Mouse (Mus musculus) embryonic facial prominence, embryonic 12.5 days (tissue): ENCODE data around the gene Slc26a6. TPM values are rescaled to one million over a fixed set of nuclear protein-coding genes. Genes with fewer than 3 reads are reported as not detected.

Experiments
- ATAC-seq: fragments of 200-750 bp; cut with Nextera tagmentation; 2 replicates; pipeline ENCODE4 v1.8.0; 2017; ENCODE audit not compliant: insufficient number of reproducible peaks, insufficient read depth, low FRiP score, low TSS enrichment
- H3K27ac ChIP-seq: fragments of 300-500 bp; sonication (generic); 2 replicates; pipeline ENCODE4 v1.5.1; 2016; ENCODE audit warnings: mild to moderate bottlenecking
- H3K27me3 ChIP-seq: fragments of 300-500 bp; sonication (generic); 2 replicates; pipeline ENCODE4 v1.6.1; 2016; ENCODE audit warnings: mild to moderate bottlenecking, moderate library complexity
- H3K36me3 ChIP-seq: fragments of 300-500 bp; sonication (generic); 2 replicates; pipeline ENCODE4 v1.6.1; 2016; ENCODE audit warnings: mild to moderate bottlenecking
- H3K4me1 ChIP-seq: fragments of 300-500 bp; sonication (generic); 2 replicates; pipeline ENCODE4 v1.6.1; 2016
- H3K4me2 ChIP-seq: fragments of 300-500 bp; sonication (generic); replicated peaks from 2 replicates; pipeline ENCODE4 v1.6.1; 2016; ENCODE audit warnings: mild to moderate bottlenecking, moderate library complexity
- H3K4me3 ChIP-seq: fragments of 300-500 bp; sonication (generic); 2 replicates; pipeline ENCODE4 v1.5.1; 2016; ENCODE audit warnings: mild to moderate bottlenecking
- H3K9ac ChIP-seq: fragments of 300-500 bp; sonication (generic); 2 replicates; pipeline ENCODE4 v1.6.1; 2016; ENCODE audit warnings: mild to moderate bottlenecking, moderate library complexity
- H3K9me3 ChIP-seq: fragments of 300-500 bp; sonication (generic); 2 replicates; pipeline ENCODE4 v1.6.1; 2016; ENCODE audit warnings: mild to moderate bottlenecking, moderate library complexity
- WGBS: fragments of 180-500 bp; shearing (Covaris S2); methylation state at CpG from one replicate; pipeline ENCODE4 v1.1.7; 2016; 5-methylcytosine and 5-hydroxymethylcytosine counted together
- polyA plus RNA-seq: library from polyadenylated mRNA; unstranded; fragments of >200 nt; fragmentation: Nextera tagmentation; extraction: Ambion mirVana; gene quantifications from 2 replicates; pipeline ENCODE4 v1.2.1, GENCODE M21; 2016

Slc26a6 gene
- polyA plus RNA-seq, 1 experiment from 2014 or later = 20.5 TPM

DNA sequence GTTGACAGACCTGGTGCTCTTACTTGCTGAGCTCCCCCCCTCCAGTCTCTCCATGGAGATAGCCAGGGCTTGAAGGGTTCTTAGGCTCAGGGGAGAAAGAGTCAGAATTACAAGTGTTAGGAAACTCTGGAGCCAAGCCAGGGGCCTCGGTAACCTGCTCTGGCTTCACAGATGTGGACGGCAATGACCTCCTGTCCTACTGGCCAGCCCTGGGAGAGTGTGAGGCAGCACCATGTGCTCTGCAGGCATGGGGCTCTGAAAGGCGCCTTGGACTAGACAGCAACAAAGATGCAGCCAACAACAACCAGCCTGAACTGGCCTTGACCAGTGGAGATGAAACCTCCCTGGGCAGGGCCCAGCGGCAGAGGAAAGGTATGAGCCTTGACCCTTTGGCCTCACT is 5.7 kb upstream of the Slc26a6 start:
- WGBS = 83% methylated on average over 4 of the region's 4 CpGs
- no peak overlapping the region for H3K4me2 ChIP-seq
- no peak for ATAC-seq
- no peak overlapping the region for H3K4me3 ChIP-seq
- H3K4me1 ChIP-seq = no peaks in the 10 kb centered on the region
- no peaks in the 10 kb centered on the region for H3K9me3 ChIP-seq
- no peak overlapping the region for H3K9ac ChIP-seq
- H3K27me3 ChIP-seq = peaks cover 8% of the 10 kb centered on the region; the same call in 1 of the 2 replicates
- H3K36me3 ChIP-seq = no peaks in the 10 kb centered on the region
- no peak overlapping the region for H3K27ac ChIP-seq

GRCm38 (mm10) chr9:108848419-108848818 is 4.7 kb upstream of the Slc26a6 start:
- no peak overlapping the region for H3K4me3 ChIP-seq
- no peaks in the 10 kb centered on the region for H3K27me3 ChIP-seq
- no peak overlapping the region for H3K9ac ChIP-seq
- WGBS = 71% methylated on average over 17 of the region's 17 CpGs
- H3K4me1 ChIP-seq = peaks cover 3% of the 10 kb centered on the region; the same call in 1 of the 2 replicates
- H3K9me3 ChIP-seq = no peaks in the 10 kb centered on the region
- no peak overlapping the region for H3K27ac ChIP-seq
- H3K36me3 ChIP-seq = no peaks in the 10 kb centered on the region
- ATAC-seq = no peak
- H3K4me2 ChIP-seq = no peak overlapping the region

GRCm38 (mm10) chr9:108853635-108854240 is 655 bp downstream of the Slc26a6 start:
- Histone ChIP-seq H3K9ac (peak overlapping the region; percentile 68), H3K4me1 (peaks cover 15% of the 10 kb centered on the region), H3K9me3 (no peaks in the 10 kb centered on the region), H3K27me3 (no peaks in the 10 kb centered on the region), H3K27ac (peak overlapping the region; percentile 84), H3K4me3 (peak overlapping the region; percentile 72), H3K36me3 (peaks cover 25% of the 10 kb centered on the region), H3K4me2 (peak overlapping the region; percentile 77)
- ATAC-seq = peak; percentile 83
- 2% methylated on average over 25 of the region's 25 CpGs for WGBS

- peaks cover 15% of the 10 kb centered on the region for H3K4me1 ChIP-seq
- ATAC-seq = peak; percentile 84
- H3K4me3 ChIP-seq = peak overlapping the region; percentile 72
- WGBS = under 1% methylated on average over 28 of the region's 28 CpGs
- peak overlapping the region; percentile 68 for H3K9ac ChIP-seq
- no peaks in the 10 kb centered on the region for H3K9me3 ChIP-seq
- peak overlapping the region; percentile 77 for H3K4me2 ChIP-seq
- H3K27me3 ChIP-seq = no peaks in the 10 kb centered on the region
- peaks cover 29% of the 10 kb centered on the region for H3K36me3 ChIP-seq
- H3K27ac ChIP-seq = peak overlapping the region; percentile 84
Observed at GRCm38 (mm10) chr9:108854241-108854696, 1.2 kb downstream of the Slc26a6 start.

- ATAC-seq = no peak
- Histone ChIP-seq H3K9me3 (no peaks in the 10 kb centered on the region), H3K27ac (0 out of 2 replicates have a peak overlapping the region, but pooled peaks have one; percentile 3), H3K27me3 (no peaks in the 10 kb centered on the region), H3K4me3 (0 out of 2 replicates have a peak overlapping the region, but pooled peaks have one; percentile 72), H3K36me3 (peaks cover 37% of the 10 kb centered on the region), H3K4me2 (peak overlapping the region; percentile 77), H3K9ac (no peak overlapping the region), H3K4me1 (peaks cover 15% of the 10 kb centered on the region)
- 53% methylated on average over 5 of the region's 5 CpGs for WGBS
Observed at GRCm38 (mm10) chr9:108855335-108855734, 2.3 kb downstream of the Slc26a6 start.

DNA sequence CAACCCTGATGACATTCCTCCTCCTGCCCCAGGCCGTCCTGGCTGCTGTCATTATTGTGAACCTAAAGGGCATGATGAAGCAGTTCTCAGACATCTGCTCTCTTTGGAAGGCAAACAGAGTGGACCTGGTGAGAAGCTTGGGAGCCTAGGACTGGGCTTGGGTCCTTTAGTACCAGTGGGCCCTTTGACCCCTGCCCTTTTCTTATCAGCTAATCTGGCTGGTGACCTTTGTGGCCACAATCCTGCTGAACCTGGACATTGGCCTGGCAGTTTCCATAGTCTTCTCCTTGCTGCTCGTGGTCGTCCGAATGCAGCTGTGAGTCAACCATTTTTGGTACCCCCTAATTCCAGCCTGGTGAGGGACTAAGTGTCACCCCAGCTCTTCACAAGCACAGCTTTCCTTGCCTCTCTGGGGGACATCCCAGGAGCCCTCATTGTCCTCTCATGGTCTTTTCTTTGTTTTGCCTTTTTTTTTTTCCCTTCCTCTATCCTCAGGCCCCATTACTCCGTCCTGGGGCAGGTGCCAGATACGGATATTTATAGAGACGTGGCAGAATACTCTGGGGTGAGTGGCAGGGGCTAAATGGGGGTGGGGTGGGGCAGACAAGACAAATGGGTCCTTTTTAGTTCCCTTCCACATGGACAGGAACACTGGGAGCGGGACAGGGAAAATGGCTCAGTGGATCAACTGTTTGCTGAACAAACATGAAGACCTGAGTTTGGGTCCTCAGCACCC is 5.9 kb downstream of the Slc26a6 start:
- Histone ChIP-seq H3K36me3 (peaks cover 54% of the 10 kb centered on the region), H3K4me3 (no peak overlapping the region), H3K4me2 (no peak overlapping the region), H3K27me3 (no peaks in the 10 kb centered on the region), H3K4me1 (peaks cover 9% of the 10 kb centered on the region), H3K9me3 (no peaks in the 10 kb centered on the region), H3K9ac (no peak overlapping the region), H3K27ac (no peak overlapping the region)
- no peak for ATAC-seq
- WGBS = 78% methylated on average over 8 of the region's 8 CpGs

DNA sequence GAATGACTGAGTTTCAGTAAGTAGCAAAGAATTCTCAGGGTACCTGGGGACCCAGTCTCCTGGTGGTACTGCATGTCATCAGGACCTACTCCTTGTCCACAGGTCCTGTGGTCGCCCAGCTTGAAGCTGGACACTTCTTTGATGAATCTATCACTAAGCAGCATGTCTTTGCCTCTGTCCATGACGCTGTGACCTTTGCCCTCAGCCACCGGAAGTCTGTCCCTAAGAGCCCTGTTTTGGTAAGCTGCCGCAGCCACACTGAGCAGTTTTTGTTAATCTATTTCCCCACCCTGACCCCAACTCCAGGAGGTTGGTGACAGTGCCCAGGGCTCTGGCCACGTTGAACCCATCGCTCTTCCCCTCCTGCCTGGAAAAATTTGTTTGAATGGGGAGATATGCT is 59.2 kb downstream of the Slc26a6 start:
- Histone ChIP-seq H3K36me3 (no peaks in the 10 kb centered on the region), H3K4me3 (no peak overlapping the region), H3K27me3 (no peaks in the 10 kb centered on the region), H3K9me3 (no peaks in the 10 kb centered on the region), H3K4me2 (no peak overlapping the region), H3K4me1 (no peaks in the 10 kb centered on the region), H3K27ac (no peak overlapping the region), H3K9ac (no peak overlapping the region)
- WGBS = 33% methylated on average over 6 of the region's 6 CpGs
- no peak for ATAC-seq

GRCm38 (mm10) chr9:108913161-108913560 is 60.1 kb downstream of the Slc26a6 start:
- Histone ChIP-seq H3K9ac (no peak overlapping the region), H3K4me3 (no peak overlapping the region), H3K9me3 (no peaks in the 10 kb centered on the region), H3K36me3 (no peaks in the 10 kb centered on the region), H3K27ac (no peak overlapping the region), H3K4me2 (no peak overlapping the region), H3K27me3 (no peaks in the 10 kb centered on the region), H3K4me1 (no peaks in the 10 kb centered on the region)
- ATAC-seq = no peak
- WGBS = 86% methylated on average over 7 of the region's 7 CpGs

GRCm38 (mm10) chr9:108913621-108914020 is 60.5 kb downstream of the Slc26a6 start:
- no peak overlapping the region for H3K9ac ChIP-seq
- H3K9me3 ChIP-seq = no peaks in the 10 kb centered on the region
- no peak for ATAC-seq
- WGBS = 89% methylated on average over 10 of the region's 10 CpGs
- no peaks in the 10 kb centered on the region for H3K27me3 ChIP-seq
- no peaks in the 10 kb centered on the region for H3K36me3 ChIP-seq
- H3K27ac ChIP-seq = no peak overlapping the region
- no peaks in the 10 kb centered on the region for H3K4me1 ChIP-seq
- H3K4me3 ChIP-seq = no peak overlapping the region
- H3K4me2 ChIP-seq = no peak overlapping the region

DNA sequence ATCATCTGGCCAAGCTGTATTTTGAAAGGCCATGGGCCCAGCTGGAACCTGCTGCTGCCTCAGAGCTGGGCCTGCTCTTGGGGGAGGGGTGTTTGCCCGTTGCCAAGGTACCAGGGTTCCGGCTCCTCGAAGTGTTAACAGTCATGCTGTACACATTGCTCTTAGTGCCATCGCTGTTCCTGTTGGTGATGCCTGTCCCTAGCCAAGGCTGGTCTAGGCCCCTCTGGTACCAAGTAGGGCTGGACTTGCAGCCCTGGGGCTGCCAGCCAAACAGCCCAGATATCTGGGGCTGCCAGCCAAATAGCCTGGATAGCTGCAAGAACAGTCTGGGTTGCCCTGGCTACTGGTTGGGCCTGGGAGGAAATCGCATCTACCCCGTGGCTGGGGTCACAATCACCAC is 61.4 kb downstream of the Slc26a6 start, which contains the start of gene Tmem89:
Tmem89 (plus strand) TSS at position 129 of the 400 bp plus-strand sequence.
- H3K9me3 ChIP-seq = no peaks in the 10 kb centered on the region

DNA sequence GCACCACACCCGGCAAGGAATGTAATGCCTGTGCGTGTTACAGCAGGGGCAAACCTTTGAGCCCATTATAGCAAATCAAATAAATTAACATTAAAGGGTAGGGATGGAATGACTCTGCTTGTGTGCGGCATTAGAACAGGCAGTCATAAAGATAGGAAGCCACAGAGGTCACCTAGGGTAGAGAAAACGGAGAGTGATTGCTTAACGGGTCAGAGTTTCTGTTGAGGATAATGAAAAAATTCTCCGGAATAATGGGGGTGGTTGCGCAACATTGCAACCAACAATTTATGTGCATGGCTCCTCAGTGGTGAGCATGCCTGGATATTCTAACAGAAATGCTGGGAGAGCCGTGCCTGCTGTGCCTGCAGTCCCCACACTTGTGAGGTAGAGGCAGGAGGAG is 72.8 kb downstream of the Slc26a6 start:
- Histone ChIP-seq H3K4me3 (no peak overlapping the region), H3K4me2 (no peak overlapping the region), H3K9ac (no peak overlapping the region), H3K4me1 (no peaks in the 10 kb centered on the region), H3K36me3 (no peaks in the 10 kb centered on the region), H3K27ac (no peak overlapping the region), H3K27me3 (no peaks in the 10 kb centered on the region), H3K9me3 (no peaks in the 10 kb centered on the region)
- ATAC-seq = no peak
- WGBS = 73% methylated on average over 8 of the region's 8 CpGs

More for the DNA sequence above, 61.4 kb downstream of the Slc26a6 start, which contains the start of gene Tmem89:
- H3K36me3 ChIP-seq = no peaks in the 10 kb centered on the region
- ATAC-seq = no peak
- WGBS = 82% methylated on average over 6 of the region's 6 CpGs
- no peaks in the 10 kb centered on the region for H3K27me3 ChIP-seq
- no peak within 1 kb of the TSS for H3K4me2 ChIP-seq
- no peak within 1 kb of the TSS for H3K9ac ChIP-seq
- no peak within 1 kb of the TSS for H3K27ac ChIP-seq
- H3K4me3 ChIP-seq = no peak within 1 kb of the TSS
- H3K4me1 ChIP-seq = no peaks in the 10 kb centered on the region

DNA sequence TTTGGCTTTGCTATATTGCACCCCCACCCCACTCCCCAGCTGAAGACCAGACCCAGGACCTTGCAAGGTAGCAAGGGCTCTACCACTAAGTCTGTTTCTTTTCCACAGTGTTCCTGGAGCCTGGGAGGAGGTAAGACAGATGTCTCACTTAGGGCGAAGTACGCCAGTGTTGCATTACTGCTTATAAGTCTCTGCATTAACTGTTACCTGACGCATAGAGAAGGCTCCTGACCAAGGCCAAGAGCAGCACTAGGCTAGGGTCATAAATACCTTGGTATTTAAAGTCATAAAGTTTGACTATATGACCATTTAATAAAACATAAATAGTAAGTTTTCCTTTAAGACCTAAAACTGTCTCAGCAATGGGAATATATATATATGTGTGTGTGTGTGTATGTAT is 75.3 kb downstream of the Slc26a6 start:
- H3K27ac ChIP-seq = no peak overlapping the region
- H3K9me3 ChIP-seq = no peaks in the 10 kb centered on the region
- H3K27me3 ChIP-seq = no peaks in the 10 kb centered on the region
- no peak overlapping the region for H3K4me3 ChIP-seq
- H3K36me3 ChIP-seq = no peaks in the 10 kb centered on the region
- no peak for ATAC-seq
- no peak overlapping the region for H3K9ac ChIP-seq
- no peaks in the 10 kb centered on the region for H3K4me1 ChIP-seq
- H3K4me2 ChIP-seq = no peak overlapping the region
- 87% methylated on average over 3 of the region's 3 CpGs for WGBS
